In genomic region chr12:104864439-104865165, GRCm38 (mm10) we compare ENCODE assay signal across 8 mouse cellular contexts. TPM values are rescaled to one million over a fixed set of nuclear protein-coding genes. Genes with fewer than 3 reads are reported as not detected.
DNase-seq lines count a peak whose midpoint lies in the region; ATAC-seq and TF ChIP-seq lines count a peak whose summit lies in the region.

TSS of gene Clmn (minus strand) at chr12:104865076.

- peak; percentile 42 for DNase-seq in ovary, postnatal 36 days (ENCODE audit: low spot score)
- no peak for DNase-seq in ovary, postnatal 14 days (ENCODE audit: low spot score)
- peak; percentile 27 for DNase-seq in embryo, embryonic 10.5 days (ENCODE audit: low spot score)
- DNase-seq in liver, embryonic 14.5 days (ENCODE audit: low read depth in 3 of 3, low spot score in 3 of 3), result no peak

- H3K9me3 ChIP-seq in heart, embryonic 11.5 days (replicated peaks; ENCODE audit: control insufficient read depth, low read length), result no peaks in the 10 kb centered on the region
- peaks cover 4% of the 10 kb centered on the region; the same call in 1 of the 2 replicates for H3K9me3 ChIP-seq in kidney, embryonic 16.5 days (ENCODE audit: low read length)
- H3K9me3 ChIP-seq in liver, embryonic 14.5 days (ENCODE audit: control insufficient read depth, low read length), result no peaks in the 10 kb centered on the region

- H3K27me3 ChIP-seq in heart, embryonic 11.5 days (ENCODE audit: control insufficient read depth, insufficient read depth, low read length), result 0 out of 2 replicates have a peak, but pooled peaks cover 7% of the 10 kb centered on the region
- no peaks in the 10 kb centered on the region for H3K27me3 ChIP-seq in kidney, embryonic 16.5 days (ENCODE audit: insufficient read depth, low read length)
- peaks cover 18% of the 10 kb centered on the region for H3K27me3 ChIP-seq in liver, embryonic 14.5 days (ENCODE audit: control insufficient read depth, insufficient read depth, low read length)

- peak within 1 kb of the TSS; percentile 98 for H3K4me2 ChIP-seq in heart, embryonic 11.5 days
- H3K4me2 ChIP-seq in kidney, embryonic 16.5 days (replicated peaks; ENCODE audit: low read depth, low read length), result peak within 1 kb of the TSS; percentile 95
- peak within 1 kb of the TSS; percentile 61 for H3K4me2 ChIP-seq in liver, embryonic 14.5 days (ENCODE audit: low read depth)

- peak within 1 kb of the TSS; percentile 69 for H3K9ac ChIP-seq in heart, embryonic 11.5 days (ENCODE audit: low read depth, low read length)
- H3K9ac ChIP-seq in kidney, embryonic 16.5 days (replicated peaks; ENCODE audit: low read length), result peak within 1 kb of the TSS; percentile 90
- no peak within 1 kb of the TSS; the same call in 1 of the 2 replicates for H3K9ac ChIP-seq in liver, embryonic 14.5 days (replicated peaks)

- 0 out of 2 replicates have a peak, but pooled peaks cover 2% of the 10 kb centered on the region for H3K4me1 ChIP-seq in heart, embryonic 11.5 days (ENCODE audit: control insufficient read depth, insufficient read depth, low read length)
- peaks cover 18% of the 10 kb centered on the region for H3K4me1 ChIP-seq in kidney, embryonic 16.5 days (ENCODE audit: insufficient read depth, low read length)
- H3K4me1 ChIP-seq in liver, embryonic 14.5 days (replicated peaks; ENCODE audit: control insufficient read depth in 2 of 2, insufficient read depth in 2 of 2, low read length in 1 of 2), result no peaks in the 10 kb centered on the region
- peaks cover 11% of the 10 kb centered on the region for H3K4me1 ChIP-seq in olfactory bulb, adult 2 months (ENCODE audit: control insufficient read depth, insufficient read depth, low read length)

- H3K4me3 ChIP-seq in heart, embryonic 11.5 days (ENCODE audit: low read depth, low read length), result peak within 1 kb of the TSS; percentile 77
- peak within 1 kb of the TSS; percentile 82 for H3K4me3 ChIP-seq in kidney, embryonic 16.5 days (ENCODE audit: low read length)
- peak within 1 kb of the TSS; percentile 50 to 53 for H3K4me3 ChIP-seq in liver, embryonic 14.5 days (ENCODE audit: insufficient read depth in 1 of 2, low read depth in 2 of 2, low read length in 2 of 2)
- peak within 1 kb of the TSS; percentile 74 for H3K4me3 ChIP-seq in olfactory bulb, adult 2 months (ENCODE audit: insufficient read depth, low read depth, low read length)

- TF ChIP-seq CTCF in liver, embryonic 14.5 days (IDR thresholded peaks at IDR 0.05; ENCODE audit: low read depth), result no peak
- TF ChIP-seq CTCF in olfactory bulb, adult 2 months (IDR thresholded peaks at IDR 0.05; ENCODE audit: insufficient read depth, low read depth, low read length), result no peak

- H3K36me3 ChIP-seq in heart, embryonic 11.5 days (ENCODE audit: control insufficient read depth, insufficient read depth, low read length), result no peaks in the 10 kb centered on the region
- H3K36me3 ChIP-seq in kidney, embryonic 16.5 days (ENCODE audit: insufficient read depth, low read length), result no peaks in the 10 kb centered on the region
- H3K36me3 ChIP-seq in liver, embryonic 14.5 days (replicated peaks; ENCODE audit: control insufficient read depth, insufficient read depth, low read depth), result no peaks in the 10 kb centered on the region

- TF ChIP-seq POLR2A in olfactory bulb, adult 2 months (IDR thresholded peaks at IDR 0.05; ENCODE audit: insufficient read depth, low read depth, low read length), result no peak

- no peak within 1 kb of the TSS for H3K27ac ChIP-seq in heart, embryonic 11.5 days (ENCODE audit: low read depth, low read length)
- H3K27ac ChIP-seq in kidney, embryonic 16.5 days (ENCODE audit: low read length), result peak within 1 kb of the TSS; percentile 82
- no peak within 1 kb of the TSS for H3K27ac ChIP-seq in liver, embryonic 14.5 days
- H3K27ac ChIP-seq in olfactory bulb, adult 2 months (ENCODE audit: insufficient read depth, low read depth, low read length), result peak within 1 kb of the TSS; percentile 31; the same call in 1 of the 2 replicates

- TF ChIP-seq EP300 in liver, embryonic 14.5 days (IDR thresholded peaks at IDR 0.05; ENCODE audit: low read depth), result no peak

- no peak for ATAC-seq in heart, embryonic 11.5 days (replicated peaks; ENCODE audit: insufficient number of reproducible peaks, low FRiP score, low TSS enrichment)
- ATAC-seq in kidney, embryonic 16.5 days (ENCODE audit: low FRiP score, low TSS enrichment), result peak; percentile 46; the same call in 1 of the 2 replicates
- no peak for ATAC-seq in liver, embryonic 14.5 days (ENCODE audit: insufficient read depth)
- ATAC-seq in erythroid progenitor cell, adult 5-6 weeks (replicated peaks; ENCODE audit: low FRiP score, poor library complexity, severe bottlenecking), result no peak

- WGBS in heart, embryonic 11.5 days (ENCODE audit: insufficient replicate concordance), result 1% methylated on average over 48 of the region's 80 CpGs
- under 1% methylated on average over 40 of the region's 80 CpGs for WGBS in kidney, embryonic 16.5 days
- WGBS in liver, embryonic 14.5 days (ENCODE audit: insufficient replicate concordance), result 2% methylated on average over 65 of the region's 80 CpGs
- 6% methylated on average over 70 of the region's 80 CpGs for WGBS in olfactory bulb, adult 2 months

RNA-seq across cellular contexts. Expression of gene Clmn, which starts in this region (rescaled TPM):
- polyA plus RNA-seq in heart, embryonic 11.5 days (2014; fragmentation: Nextera tagmentation; extraction: Ambion mirVana), result 1.3 and 1.5 TPM in 2 replicates
- polyA plus RNA-seq in kidney, embryonic 16.5 days (2015; fragmentation: Nextera tagmentation; extraction: Ambion mirVana), result 5.0 and 5.1 TPM in 2 replicates
- 0.27 and 0.33 TPM in 2 replicates for polyA plus RNA-seq in liver, embryonic 14.5 days (2012; rRNA removed)
- 0.32 and 0.39 TPM in 2 replicates for polyA plus RNA-seq in liver, embryonic 14.5 days (2014; fragmentation: Nextera tagmentation; extraction: Ambion mirVana)
- polyA plus RNA-seq in olfactory bulb, adult 2 months (2012; ENCODE audit: insufficient read depth, insufficient read length, low replicate concordance, missing spikeins), result not detected in 2 replicates
- not detected in 2 replicates for total RNA-seq in erythroid progenitor cell, adult 5-6 weeks (2015; ENCODE audit: low replicate concordance)
- total RNA-seq in erythroid progenitor cell, adult 5-6 weeks (2017; ENCODE audit: low replicate concordance), result not detected in 2 replicates

Comparison
In these comparisons a context has a peak if more than half of its experiments do, and no peak if none do; other contexts are left out.
1. DNase-seq: peak in ovary, postnatal 36 days (single experiment) and embryo, embryonic 10.5 days (single experiment); none in ovary, postnatal 14 days (single experiment) and liver, embryonic 14.5 days (0 of 3).
2. H3K27ac ChIP-seq: peak in kidney, embryonic 16.5 days (single experiment) and olfactory bulb, adult 2 months (single experiment); none in heart, embryonic 11.5 days (single experiment) and liver, embryonic 14.5 days (single experiment).
3. Peak in every context shown above with its lines, with median percentiles within 50 percentile points of each other: H3K4me2 ChIP-seq and H3K4me3 ChIP-seq.